Mouse (Mus musculus): ENCODE results near the gene Ly6g6f. TPM values are rescaled to one million over a fixed set of nuclear protein-coding genes. Genes with fewer than 3 reads are reported as not detected.

Ly6g6f gene
- polyA plus RNA-seq, 1 experiment from 2014 or later = 0.13 TPM

GRCm38 (mm10) chr17:35104079-35104478, 18.7 kb upstream of the Ly6g6f start:
- 87% methylated on average over 7 of the region's 7 CpGs for WGBS
- H3K4me2 ChIP-seq = no peak overlapping the region
- no peak overlapping the region for H3K27ac ChIP-seq
- no peak overlapping the region for H3K4me3 ChIP-seq
- H3K4me1 ChIP-seq = peaks cover 7% of the 10 kb centered on the region; the same call in 1 of the 2 replicates
- no peaks in the 10 kb centered on the region for H3K9me3 ChIP-seq
- H3K27me3 ChIP-seq = no peaks in the 10 kb centered on the region
- no peak overlapping the region for H3K9ac ChIP-seq
- ATAC-seq (ENCODE audit: insufficient number of reproducible peaks, low FRiP score, low TSS enrichment, low read depth) = no peak
- H3K36me3 ChIP-seq = peaks cover 53% of the 10 kb centered on the region

DNA sequence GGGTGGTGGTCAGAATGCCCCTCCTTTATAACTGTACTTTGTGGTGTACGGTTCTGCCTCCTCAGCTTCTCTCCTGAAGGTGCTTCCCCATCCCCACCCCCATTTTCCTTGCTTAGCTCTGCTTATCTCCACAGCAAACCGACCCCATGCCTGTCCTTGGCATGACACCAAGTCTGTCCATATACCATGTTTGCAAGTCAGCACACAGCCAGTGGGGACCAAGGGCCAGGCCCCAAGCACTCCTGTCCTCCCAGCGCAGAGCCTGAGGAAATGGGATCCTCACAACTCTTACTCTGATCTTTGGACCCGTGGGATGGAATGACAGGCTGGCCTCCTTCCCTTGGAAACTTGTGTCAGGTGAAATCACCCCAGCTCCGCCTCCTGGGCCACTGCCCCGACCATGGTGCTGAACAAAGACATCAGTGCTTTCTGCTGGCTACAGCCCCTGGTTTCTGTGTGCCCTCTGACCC, 17.8 kb upstream of the Ly6g6f start:
- no peak for ATAC-seq (ENCODE audit: insufficient number of reproducible peaks, low FRiP score, low TSS enrichment, low read depth)
- H3K36me3 ChIP-seq = peaks cover 61% of the 10 kb centered on the region
- 75% methylated on average over 6 of the region's 6 CpGs for WGBS
- no peak overlapping the region for H3K27ac ChIP-seq
- H3K9ac ChIP-seq = no peak overlapping the region
- peaks cover 7% of the 10 kb centered on the region; the same call in 1 of the 2 replicates for H3K4me1 ChIP-seq
- H3K4me3 ChIP-seq = no peak overlapping the region
- no peak overlapping the region for H3K4me2 ChIP-seq
- H3K9me3 ChIP-seq = no peaks in the 10 kb centered on the region
- H3K27me3 ChIP-seq = no peaks in the 10 kb centered on the region

- Histone ChIP-seq H3K36me3 (peaks cover 71% of the 10 kb centered on the region), H3K4me2 (no peak overlapping the region), H3K4me1 (peaks cover 7% of the 10 kb centered on the region; the same call in 1 of the 2 replicates), H3K4me3 (no peak overlapping the region), H3K9ac (no peak overlapping the region), H3K27me3 (no peaks in the 10 kb centered on the region), H3K9me3 (no peaks in the 10 kb centered on the region), H3K27ac (no peak overlapping the region)
- ATAC-seq (ENCODE audit: insufficient number of reproducible peaks, low FRiP score, low TSS enrichment, low read depth) = no peak
- WGBS = 67% methylated on average over 8 of the region's 8 CpGs
Measured at GRCm38 (mm10) chr17:35102299-35102698, 16.9 kb upstream of the Ly6g6f start.

- H3K9ac ChIP-seq = no peak overlapping the region
- no peak for ATAC-seq (ENCODE audit: insufficient number of reproducible peaks, low FRiP score, low TSS enrichment, low read depth)
- 84% methylated on average over 11 of the region's 11 CpGs for WGBS
- H3K4me1 ChIP-seq = peaks cover 7% of the 10 kb centered on the region; the same call in 1 of the 2 replicates
- no peaks in the 10 kb centered on the region for H3K9me3 ChIP-seq
- no peak overlapping the region for H3K4me2 ChIP-seq
- no peak overlapping the region for H3K27ac ChIP-seq
- H3K36me3 ChIP-seq = peaks cover 82% of the 10 kb centered on the region
- no peak overlapping the region for H3K4me3 ChIP-seq
- no peaks in the 10 kb centered on the region for H3K27me3 ChIP-seq
Measured at GRCm38 (mm10) chr17:35101161-35101560, 15.8 kb upstream of the Ly6g6f start.

DNA sequence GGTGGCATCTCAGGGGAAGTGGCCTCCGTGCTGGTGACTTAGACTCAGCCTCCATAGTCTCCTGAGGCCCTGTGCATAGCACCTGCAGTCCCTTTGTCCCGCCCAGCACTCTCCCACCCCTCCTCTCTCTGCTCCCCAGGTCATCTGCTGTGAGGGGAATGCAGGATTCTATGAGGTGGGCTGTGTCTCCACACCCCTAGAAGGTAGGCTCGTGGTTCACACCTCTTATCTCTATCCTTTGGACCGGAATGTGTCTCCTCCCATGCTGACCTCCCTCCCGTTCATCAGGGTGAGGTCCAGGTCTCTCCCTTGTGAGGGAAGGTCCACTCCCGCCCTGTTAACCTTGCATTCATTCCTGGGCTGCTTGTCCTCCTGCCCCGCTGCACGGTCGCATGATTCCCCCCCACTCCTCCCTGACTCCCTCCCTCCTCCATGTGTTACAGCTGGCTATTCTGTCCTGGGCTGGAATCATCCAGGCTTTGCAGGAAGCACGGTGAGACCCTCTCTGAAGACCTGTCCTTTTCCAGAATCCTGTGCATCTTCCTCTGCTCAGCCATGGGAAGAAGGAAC, 14.9 kb upstream of the Ly6g6f start:
- Histone ChIP-seq H3K27me3 (no peaks in the 10 kb centered on the region), H3K4me1 (no peaks in the 10 kb centered on the region), H3K4me2 (no peak overlapping the region), H3K9ac (no peak overlapping the region), H3K9me3 (no peaks in the 10 kb centered on the region), H3K4me3 (no peak overlapping the region), H3K36me3 (peaks cover 91% of the 10 kb centered on the region), H3K27ac (no peak overlapping the region)
- WGBS = 77% methylated on average over 10 of the region's 10 CpGs
- ATAC-seq (ENCODE audit: insufficient number of reproducible peaks, low FRiP score, low TSS enrichment, low read depth) = no peak

DNA sequence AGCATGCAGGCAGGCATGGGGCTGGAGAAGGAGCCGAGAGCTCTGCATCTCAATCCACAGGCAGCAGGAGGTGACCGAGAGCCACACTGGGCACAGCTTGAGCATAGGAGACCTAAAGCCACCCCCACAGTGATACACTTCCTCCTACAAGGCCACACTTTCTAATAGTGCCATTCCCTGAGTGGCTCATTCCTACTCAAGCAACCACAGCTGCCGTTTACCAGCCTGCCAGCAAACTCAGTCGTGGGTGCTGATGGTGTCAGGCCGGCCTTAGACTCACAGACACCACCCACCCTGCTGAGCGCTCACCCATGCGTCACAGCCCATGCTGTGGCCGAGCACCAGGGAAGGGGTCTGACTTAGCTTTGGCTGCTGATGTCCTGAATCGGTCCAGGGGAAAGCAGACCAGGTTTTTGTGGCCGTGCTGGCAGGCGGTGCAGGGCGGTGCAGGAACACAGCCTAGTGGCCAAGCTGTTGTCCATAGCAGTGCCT, 11.8 kb upstream of the Ly6g6f start:
- Histone ChIP-seq H3K9ac (0 out of 2 replicates have a peak overlapping the region, but pooled peaks have one; percentile 2), H3K9me3 (no peaks in the 10 kb centered on the region), H3K4me3 (no peak overlapping the region), H3K36me3 (peaks cover 100% of the 10 kb centered on the region), H3K27ac (no peak overlapping the region), H3K27me3 (no peaks in the 10 kb centered on the region), H3K4me2 (no peak overlapping the region), H3K4me1 (no peaks in the 10 kb centered on the region)
- no peak for ATAC-seq (ENCODE audit: insufficient number of reproducible peaks, low FRiP score, low TSS enrichment, low read depth)
- 88% methylated on average over 12 of the region's 12 CpGs for WGBS

DNA sequence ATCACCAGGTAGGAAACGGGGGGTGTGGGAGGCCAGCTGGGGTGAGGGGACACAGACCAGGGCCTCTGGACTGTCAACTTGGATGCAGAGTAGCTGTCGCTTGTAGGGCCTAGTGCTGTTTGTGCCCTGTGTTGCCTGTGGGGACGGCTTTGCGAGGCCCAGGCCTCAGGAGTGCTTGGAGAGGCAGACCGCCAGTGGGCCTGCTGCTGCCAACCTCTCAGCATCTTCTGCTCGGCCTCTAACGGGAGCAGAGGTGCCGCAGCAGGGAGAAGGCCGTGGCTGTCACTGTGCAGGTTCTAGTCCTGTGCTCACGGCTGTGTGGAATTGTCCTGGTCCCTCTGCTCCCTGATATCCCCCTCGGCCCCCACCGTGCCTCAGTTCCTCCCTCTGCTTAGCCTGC, 11.2 kb upstream of the Ly6g6f start:
- Histone ChIP-seq H3K27ac (no peak overlapping the region), H3K9me3 (no peaks in the 10 kb centered on the region), H3K9ac (no peak overlapping the region), H3K4me3 (no peak overlapping the region), H3K27me3 (no peaks in the 10 kb centered on the region), H3K36me3 (peaks cover 98% of the 10 kb centered on the region), H3K4me2 (no peak overlapping the region), H3K4me1 (no peaks in the 10 kb centered on the region)
- no peak for ATAC-seq (ENCODE audit: insufficient number of reproducible peaks, low FRiP score, low TSS enrichment, low read depth)
- 87% methylated on average over 12 of the region's 12 CpGs for WGBS

DNA sequence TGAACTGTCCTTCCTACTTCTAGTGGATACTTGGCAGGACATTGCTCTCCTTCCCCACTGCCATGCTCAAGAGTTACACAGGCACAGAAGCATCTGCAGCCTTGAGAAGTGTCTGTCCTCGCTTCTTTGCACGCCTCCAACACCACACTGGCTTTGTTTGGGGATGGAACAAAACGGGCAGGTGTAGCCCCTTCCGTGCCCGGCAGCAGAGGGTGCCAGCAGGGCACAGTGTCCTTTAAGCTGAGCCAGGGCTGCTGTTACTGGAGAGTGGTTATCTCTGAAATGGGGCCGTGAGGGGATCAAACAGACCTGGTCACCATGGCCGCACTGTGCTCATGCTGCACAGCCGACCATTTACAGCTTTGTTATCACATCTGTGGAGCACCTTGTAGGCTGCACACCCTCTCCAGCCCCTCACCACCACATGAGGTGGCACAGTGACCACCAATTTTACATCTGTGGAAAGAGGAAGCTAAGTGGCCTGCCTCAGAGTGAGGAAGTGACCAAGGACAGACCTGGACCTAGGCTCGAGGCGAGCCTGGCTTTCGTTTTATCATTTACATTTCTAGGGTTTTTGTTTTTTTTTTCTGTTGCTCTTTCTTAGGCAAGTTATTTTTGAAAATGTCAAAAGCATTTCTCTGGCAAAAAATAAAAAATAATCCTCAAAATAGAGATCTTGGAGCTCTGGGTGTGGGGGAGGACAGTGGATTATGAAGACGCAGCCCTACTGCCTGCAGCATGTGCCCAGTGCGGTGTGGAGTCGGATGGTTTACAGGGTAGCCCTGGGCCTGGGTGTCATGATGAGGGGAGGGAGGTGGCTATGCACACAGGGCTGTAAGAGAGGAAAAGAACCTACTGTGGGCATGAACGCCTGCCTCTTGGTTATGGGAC, 9.3 kb upstream of the Ly6g6f start:
- no peak for ATAC-seq (ENCODE audit: insufficient number of reproducible peaks, low FRiP score, low TSS enrichment, low read depth)
- no peaks in the 10 kb centered on the region for H3K27me3 ChIP-seq

DNA sequence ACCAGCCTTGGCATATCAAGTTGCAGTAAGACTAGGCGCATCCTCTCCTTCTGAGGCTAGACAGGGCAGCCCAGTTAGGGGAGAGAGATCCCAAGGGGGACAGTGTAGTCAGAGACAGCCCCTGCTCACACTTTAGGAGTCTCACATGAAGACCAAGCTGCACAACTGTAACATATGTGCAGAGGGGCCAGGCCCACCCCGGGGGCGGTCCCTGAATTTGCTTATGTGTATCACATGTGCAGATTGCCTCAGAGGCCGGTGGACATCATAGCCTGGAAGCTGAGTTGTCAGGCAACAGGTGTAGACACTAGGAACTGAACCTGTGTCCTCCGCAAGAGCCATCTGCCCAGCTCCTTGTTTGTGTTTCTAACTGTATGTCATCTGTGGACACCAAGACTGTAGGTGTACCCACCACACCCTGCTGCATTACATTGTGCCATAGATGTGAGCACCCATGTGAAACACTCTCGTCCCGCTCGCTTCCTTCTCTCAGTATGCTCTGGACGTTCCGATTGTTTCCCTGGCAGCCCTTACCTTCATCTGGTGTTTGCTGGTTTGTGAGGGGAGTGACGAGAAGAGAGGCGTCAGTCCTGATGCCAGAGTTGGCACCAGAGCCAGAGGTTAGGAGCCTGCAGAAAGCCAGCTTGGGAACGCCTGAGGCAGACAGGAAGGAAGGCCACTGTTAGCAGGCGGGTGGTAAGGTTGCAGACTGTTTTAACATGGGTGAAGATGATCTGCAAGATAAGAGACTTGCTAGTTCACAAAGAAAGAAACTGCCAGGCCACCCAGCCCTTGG, 7.2 kb upstream of the Ly6g6f start:
- H3K4me2 ChIP-seq = no peak overlapping the region
- no peak overlapping the region for H3K27ac ChIP-seq
- H3K9ac ChIP-seq = no peak overlapping the region
- H3K4me3 ChIP-seq = no peak overlapping the region
- no peaks in the 10 kb centered on the region for H3K27me3 ChIP-seq
- H3K4me1 ChIP-seq = peaks cover 13% of the 10 kb centered on the region
- peaks cover 67% of the 10 kb centered on the region for H3K36me3 ChIP-seq
- no peaks in the 10 kb centered on the region for H3K9me3 ChIP-seq
- no peak for ATAC-seq (ENCODE audit: insufficient number of reproducible peaks, low FRiP score, low TSS enrichment, low read depth)
- 82% methylated on average over 14 of the region's 14 CpGs for WGBS

More for the DNA sequence above, 9.3 kb upstream of the Ly6g6f start:
- Histone ChIP-seq H3K9ac (no peak overlapping the region), H3K36me3 (peaks cover 88% of the 10 kb centered on the region), H3K4me3 (no peak overlapping the region), H3K4me2 (no peak overlapping the region), H3K4me1 (peaks cover 13% of the 10 kb centered on the region), H3K9me3 (no peaks in the 10 kb centered on the region), H3K27ac (no peak overlapping the region)
- WGBS = 92% methylated on average over 15 of the region's 15 CpGs

DNA sequence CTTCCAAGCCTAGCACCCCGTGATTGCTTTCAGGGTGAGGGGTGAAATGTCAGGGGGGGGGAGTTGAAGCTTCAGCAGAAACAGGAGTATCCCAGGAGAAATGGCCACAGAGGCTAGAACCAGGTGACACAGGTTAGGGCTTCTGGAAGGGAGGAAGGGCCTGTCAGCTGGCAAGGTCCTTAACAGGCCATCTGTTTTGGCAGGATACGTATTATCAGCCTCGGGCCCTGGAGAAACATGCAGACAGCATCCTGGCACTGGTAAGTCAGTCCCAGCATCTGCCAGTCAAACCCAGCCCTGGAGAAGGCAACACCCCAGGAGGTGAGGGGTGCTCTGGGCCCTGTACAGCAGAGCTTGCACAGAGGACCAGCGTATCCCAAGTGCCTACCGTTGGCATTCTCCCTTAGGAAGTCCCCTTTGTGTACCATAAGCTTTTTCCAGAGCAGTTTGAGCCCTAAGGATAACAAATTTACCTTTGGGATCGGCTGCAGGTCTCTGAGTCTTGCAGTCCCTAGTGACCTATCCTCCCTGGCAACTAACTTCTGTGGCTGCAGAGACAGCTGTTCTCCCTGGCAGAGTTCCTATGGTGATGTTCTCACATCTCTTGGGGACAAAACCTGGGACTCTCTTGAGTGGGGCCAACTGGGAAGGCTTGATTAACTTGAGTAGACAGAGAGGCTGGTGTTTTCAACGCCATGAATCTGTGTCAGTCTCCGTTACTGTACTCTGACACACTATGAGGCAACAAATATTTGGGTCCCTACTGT, 4.9 kb upstream of the Ly6g6f start:
- ATAC-seq (ENCODE audit: insufficient number of reproducible peaks, low FRiP score, low TSS enrichment, low read depth) = no peak
- H3K36me3 ChIP-seq = peaks cover 44% of the 10 kb centered on the region
- H3K4me3 ChIP-seq = peak overlapping the region; percentile 70
- H3K27ac ChIP-seq = peak overlapping the region; percentile 98; the same call in 1 of the 2 replicates
- H3K4me2 ChIP-seq = peak overlapping the region; percentile 53
- peak overlapping the region; percentile 94 for H3K9ac ChIP-seq
- no peaks in the 10 kb centered on the region for H3K9me3 ChIP-seq
- H3K4me1 ChIP-seq = peaks cover 13% of the 10 kb centered on the region
- H3K27me3 ChIP-seq = no peaks in the 10 kb centered on the region; the same call in 1 of the 2 replicates
- 57% methylated on average over 8 of the region's 8 CpGs for WGBS

All from limb, embryonic 15.5 days (tissue).